Mouse (Mus musculus): ENCODE results near the gene Dnajc7.

Gene Dnajc7

GRCm38 (mm10) chr11:100581756-100582155 is 38.2 kb downstream of the Dnajc7 start:
- peak; percentile 92 for DNase-seq (ENCODE audit: low read depth, low spot score)

- DNase-seq (ENCODE audit: low read depth, low spot score) = no peak
These were observed 39.7 kb downstream of the Dnajc7 start for GRCm38 (mm10) chr11:100580275-100580674.

GRCm38 (mm10) chr11:100579116-100579799 is 40.7 kb downstream of the Dnajc7 start:
- DNase-seq (ENCODE audit: low read depth, low spot score) = no peak

- DNase-seq (ENCODE audit: low read depth, low spot score) = no peak
These were observed 41.9 kb downstream of the Dnajc7 start for GRCm38 (mm10) chr11:100577852-100578599.

GRCm38 (mm10) chr11:100576256-100576655 is 43.7 kb downstream of the Dnajc7 start:
- DNase-seq (ENCODE audit: low read depth, low spot score) = no peak

- DNase-seq (ENCODE audit: low read depth, low spot score) = peak; percentile 94
These were observed 44.5 kb downstream of the Dnajc7 start for GRCm38 (mm10) chr11:100575484-100575855.

- peak; percentile 78 for DNase-seq (ENCODE audit: low read depth, low spot score)
These were observed 45.1 kb downstream of the Dnajc7 start, which contains the start of gene Cnp for GRCm38 (mm10) chr11:100574708-100575483. TSS of gene Cnp (plus strand) at chr11:100574904.

- no peak for DNase-seq (ENCODE audit: low read depth, low spot score)
These were observed 45.8 kb downstream of the Dnajc7 start for GRCm38 (mm10) chr11:100574188-100574587.

- peak; percentile 88 for DNase-seq (ENCODE audit: low read depth, low spot score)
These were observed 48.8 kb downstream of the Dnajc7 start for GRCm38 (mm10) chr11:100571202-100571567.

GRCm38 (mm10) chr11:100570430-100571201 is 49.4 kb downstream of the Dnajc7 start:
- DNase-seq (ENCODE audit: low read depth, low spot score) = peak; percentile 88

- no peak for DNase-seq (ENCODE audit: low read depth, low spot score)
These were observed 50.2 kb downstream of the Dnajc7 start for GRCm38 (mm10) chr11:100569789-100570188.

GRCm38 (mm10) chr11:100568692-100569091 is 51.3 kb downstream of the Dnajc7 start:
- no peak for DNase-seq (ENCODE audit: low read depth, low spot score)

- no peak for DNase-seq (ENCODE audit: low read depth, low spot score)
These were observed 52.1 kb downstream of the Dnajc7 start for GRCm38 (mm10) chr11:100567815-100568245.

GRCm38 (mm10) chr11:100567229-100567628 is 52.7 kb downstream of the Dnajc7 start:
- no peak for DNase-seq (ENCODE audit: low read depth, low spot score)

- no peak for DNase-seq (ENCODE audit: low read depth, low spot score)
These were observed 55.3 kb downstream of the Dnajc7 start for GRCm38 (mm10) chr11:100564703-100565102.

GRCm38 (mm10) chr11:100564297-100564696 is 55.7 kb downstream of the Dnajc7 start:
- peak; percentile 90 for DNase-seq (ENCODE audit: low read depth, low spot score)

GRCm38 (mm10) chr11:100561748-100562147 is 58.2 kb downstream of the Dnajc7 start:
- DNase-seq (ENCODE audit: low read depth, low spot score) = no peak

- DNase-seq (ENCODE audit: low read depth, low spot score) = no peak
These were observed 60.5 kb downstream of the Dnajc7 start for GRCm38 (mm10) chr11:100559476-100559875.

- no peak for DNase-seq (ENCODE audit: low read depth, low spot score)
These were observed 62.4 kb downstream of the Dnajc7 start for GRCm38 (mm10) chr11:100557563-100557962.

- DNase-seq (ENCODE audit: low read depth, low spot score) = peak; percentile 88
These were observed 64.4 kb downstream of the Dnajc7 start for GRCm38 (mm10) chr11:100555583-100555982.

- no peak for DNase-seq (ENCODE audit: low read depth, low spot score)
These were observed 67.1 kb downstream of the Dnajc7 start for GRCm38 (mm10) chr11:100552842-100553241.
